Mouse (Mus musculus) heart, embryonic 14.5 days (tissue): ENCODE results near the gene Acnat1. TPM values are rescaled to one million over a fixed set of nuclear protein-coding genes. Genes with fewer than 3 reads are reported as not detected.
A peak's percentile ranks its signal among the peaks of the same experiment; 100 is the strongest.

Experiments
- ATAC-seq: fragments of 200-750 bp; cut with Nextera tagmentation; 2 replicates; pipeline ENCODE4 v1.8.0; 2017; ENCODE audit warnings: low read depth, moderate TSS enrichment; ENCODE audit not compliant: insufficient number of reproducible peaks, insufficient read depth, low FRiP score
- H3K27ac ChIP-seq, 2 experiments: fragments of 200-500 bp in 1 of 2; fragments of 300-500 bp in 1 of 2; sonication (generic) in 1 of 2; replicated peaks in 1 of 2; 2 replicates each; pipeline ENCODE4 v1.5.1; 2012 to 2014; ENCODE audit warnings: low read depth in 2 of 2, low read length in 2 of 2, control low read depth in 1 of 2, mild to moderate bottlenecking in 1 of 2, mixed read lengths in 1 of 2; ENCODE audit not compliant: control insufficient read depth in 1 of 2, insufficient read depth in 1 of 2
- H3K27me3 ChIP-seq: fragments of 300-500 bp; sonication (generic); 2 replicates; pipeline ENCODE4 v1.6.1; 2014; ENCODE audit warnings: mild to moderate bottlenecking, low read length, control low read depth; ENCODE audit not compliant: control insufficient read depth, insufficient read depth
- H3K36me3 ChIP-seq: fragments of 300-500 bp; sonication (generic); 2 replicates; pipeline ENCODE4 v1.6.1; 2014; ENCODE audit warnings: mild to moderate bottlenecking, control low read depth, low read length, mixed read lengths; ENCODE audit not compliant: control insufficient read depth, insufficient read depth
- H3K4me1 ChIP-seq, 2 experiments: fragments of 200-500 bp in 1 of 2; fragments of 300-500 bp in 1 of 2; sonication (generic) in 1 of 2; 2 replicates each; pipeline ENCODE4 v1.6.1; 2012 to 2014; ENCODE audit warnings: low read length in 2 of 2, control low read depth in 1 of 2, mixed read lengths in 1 of 2; ENCODE audit not compliant: control insufficient read depth in 2 of 2, insufficient read depth in 2 of 2
- H3K4me2 ChIP-seq: fragments of 300-500 bp; sonication (generic); 2 replicates; pipeline ENCODE4 v1.6.1; 2014; ENCODE audit warnings: mild to moderate bottlenecking, low read length
- H3K4me3 ChIP-seq, 2 experiments: fragments of 200-500 bp in 1 of 2; fragments of 300-500 bp in 1 of 2; sonication (generic) in 1 of 2; 2 replicates each; pipeline ENCODE4 v1.5.1; 2012 to 2014; ENCODE audit warnings: low read length in 2 of 2, mild to moderate bottlenecking in 2 of 2, control low read depth in 1 of 2, low read depth in 1 of 2, moderate library complexity in 1 of 2; ENCODE audit not compliant: control insufficient read depth in 1 of 2, insufficient read depth in 1 of 2
- H3K9ac ChIP-seq: fragments of 300-500 bp; sonication (generic); 2 replicates; pipeline ENCODE4 v1.6.1; 2014; ENCODE audit warnings: mild to moderate bottlenecking, low read length
- H3K9me3 ChIP-seq: fragments of 300-500 bp; sonication (generic); 2 replicates; pipeline ENCODE4 v1.6.1; 2016; ENCODE audit warnings: low read length, control low read depth; ENCODE audit not compliant: control insufficient read depth
- WGBS: fragments of 180-500 bp; shearing (Covaris S2); extraction: QIAGEN DNeasy Blood & Tissue Kit; methylation state at CpG from one replicate; pipeline ENCODE4 v1.1.7; 2014; 5-methylcytosine and 5-hydroxymethylcytosine counted together
- polyA plus RNA-seq: library from polyadenylated mRNA; unstranded; fragments of >200 nt; fragmentation: Nextera tagmentation; extraction: Ambion mirVana; gene quantifications from 2 replicates; pipeline ENCODE4 v1.2.1, GENCODE M21; 2014

Acnat1 gene
- not detected in 2 replicates for polyA plus RNA-seq

DNA sequence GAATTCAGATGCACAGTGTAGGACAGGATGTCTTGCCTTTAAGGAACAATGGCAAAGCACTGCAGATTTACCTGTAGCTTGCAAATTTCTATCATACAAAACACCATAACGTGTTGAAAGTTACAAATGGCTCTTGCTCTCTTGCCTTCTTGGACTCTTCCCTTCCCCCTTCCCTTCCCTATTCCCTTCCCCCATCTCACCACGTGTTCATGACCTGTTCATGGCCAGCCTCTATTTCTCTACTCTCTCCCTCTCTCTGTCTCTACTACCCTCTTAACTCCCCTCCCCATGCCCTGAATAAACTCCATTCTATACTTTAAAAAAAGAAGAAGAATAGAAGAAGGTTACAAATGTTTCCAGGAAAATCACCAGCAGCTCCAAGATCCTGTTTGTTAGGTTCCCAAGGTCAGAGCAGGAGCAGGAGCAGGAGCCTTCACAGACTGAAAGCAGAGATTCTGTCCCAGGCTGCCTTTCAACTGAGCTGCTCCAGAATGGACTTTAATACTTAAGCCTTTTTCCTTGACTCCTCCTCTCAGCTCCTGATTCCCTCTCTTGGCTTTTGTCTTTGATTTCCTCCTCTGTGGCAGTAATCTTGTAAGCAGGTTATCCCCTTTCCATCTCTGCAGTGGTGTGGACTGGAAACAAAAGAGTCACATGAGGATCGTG is at the start of gene Acnat1:
TSS of gene Acnat1 (minus strand) at position 478 of the 666 bp plus-strand sequence.
- Histone ChIP-seq H3K4me1 (no peaks in the 10 kb centered on the region), H3K27me3 (no peaks in the 10 kb centered on the region), H3K9me3 (no peaks in the 10 kb centered on the region), H3K4me3 (no peak within 1 kb of the TSS), H3K4me2 (no peak within 1 kb of the TSS), H3K9ac (no peak within 1 kb of the TSS), H3K36me3 (no peaks in the 10 kb centered on the region), H3K27ac (no peak within 1 kb of the TSS)
- ATAC-seq: no peak
- WGBS: 41% methylated on average over 3 of the region's 3 CpGs

- Histone ChIP-seq H3K36me3 (peaks cover 27% of the 10 kb centered on the region), H3K4me3 (no peak overlapping the region), H3K27ac (no peak overlapping the region), H3K4me1 (peaks cover 2 to 13% of the 10 kb centered on the region in 2 experiments), H3K9ac (no peak overlapping the region), H3K4me2 (peak overlapping the region; percentile 73), H3K9me3 (no peaks in the 10 kb centered on the region), H3K27me3 (no peaks in the 10 kb centered on the region)
- WGBS: 60% methylated on average over 9 of the region's 9 CpGs
- ATAC-seq: no peak
These were observed 48.9 kb upstream of the Acnat1 start for GRCm38 (mm10) chr4:49522576-49522975.

- peak overlapping the region; percentile 73 for H3K4me2 ChIP-seq
- H3K27ac ChIP-seq: peak overlapping the region in 1 of 2 experiments; percentile 15; a peak in 3 of 4 replicates
- ATAC-seq: no peak; the same call in none of the 2 replicates
- under 1% methylated on average over 17 of the region's 17 CpGs for WGBS
- H3K27me3 ChIP-seq: no peaks in the 10 kb centered on the region
- H3K4me3 ChIP-seq: peak overlapping the region; percentile 59 to 86
- H3K36me3 ChIP-seq: peaks cover 24% of the 10 kb centered on the region
- H3K4me1 ChIP-seq: peaks cover 2 to 13% of the 10 kb centered on the region in 2 experiments
- H3K9ac ChIP-seq: peak overlapping the region; percentile 73
- no peaks in the 10 kb centered on the region for H3K9me3 ChIP-seq
These were observed 47.6 kb upstream of the Acnat1 start for GRCm38 (mm10) chr4:49521346-49521745.

GRCm38 (mm10) chr4:49520572-49521340 is 47.0 kb upstream of the Acnat1 start, which contains the start of the genes Mrpl50 and Zfp189:
TSS of gene Mrpl50 (minus strand) at chr4:49521093.
TSS of gene Zfp189 (plus strand) at chr4:49521176.
- peaks cover 2 to 13% of the 10 kb centered on the region in 2 experiments for H3K4me1 ChIP-seq
- peak within 1 kb of the TSS; percentile 73 for H3K4me2 ChIP-seq
- under 1% methylated on average over 41 of the region's 41 CpGs for WGBS
- no peaks in the 10 kb centered on the region for H3K27me3 ChIP-seq
- no peaks in the 10 kb centered on the region for H3K9me3 ChIP-seq
- peak within 1 kb of the TSS; percentile 59 to 97 for H3K4me3 ChIP-seq
- ATAC-seq: peak; percentile 98
- peak within 1 kb of the TSS; percentile 74 to 80 for H3K27ac ChIP-seq
- peaks cover 21% of the 10 kb centered on the region; the same call in 1 of the 2 replicates for H3K36me3 ChIP-seq
- H3K9ac ChIP-seq: peak within 1 kb of the TSS; percentile 87

DNA sequence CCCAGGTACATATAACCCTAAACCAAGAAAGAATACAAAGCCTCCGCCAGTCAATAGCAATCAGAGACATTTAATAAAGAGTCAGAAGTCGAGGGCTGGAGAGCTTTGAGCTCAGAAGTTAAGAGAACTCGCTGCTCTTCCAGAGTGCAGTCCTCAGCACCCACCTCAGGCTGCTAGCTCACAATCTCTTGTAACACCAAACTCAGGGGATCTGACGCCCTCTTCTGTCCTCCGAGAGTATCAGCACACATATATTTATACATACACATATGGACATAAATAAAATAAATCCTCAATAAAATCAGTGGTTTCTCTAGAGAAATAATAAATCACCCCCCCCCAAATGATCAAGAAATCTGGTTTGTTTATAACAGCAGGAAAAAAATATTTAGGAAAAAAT is 45.8 kb upstream of the Acnat1 start:
- ATAC-seq: no peak

DNA sequence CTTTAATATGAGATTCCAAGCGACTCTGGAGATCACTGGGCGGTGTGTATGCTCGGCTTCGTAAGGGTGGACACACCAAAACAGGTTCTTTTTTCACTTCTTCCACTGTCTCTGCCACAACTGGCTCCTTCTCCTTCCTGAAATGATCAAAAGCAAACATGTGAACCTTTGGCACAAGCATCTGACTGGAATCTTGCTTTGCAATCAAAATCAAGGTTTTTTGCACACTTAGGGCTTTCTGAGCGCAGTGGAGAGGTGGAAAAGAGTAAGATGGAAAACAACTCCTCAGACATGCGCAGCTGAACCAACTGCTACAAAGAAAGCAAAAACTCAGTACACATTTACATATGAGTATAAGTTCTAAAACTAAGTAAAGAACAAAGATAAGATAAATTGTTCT is 40.7 kb upstream of the Acnat1 start:
- no peak overlapping the region for H3K4me3 ChIP-seq
- peaks cover 32% of the 10 kb centered on the region for H3K36me3 ChIP-seq
- 96% methylated on average over 6 of the region's 6 CpGs for WGBS
- peaks cover 0 to 2% of the 10 kb centered on the region in 2 experiments; a peak in 1 of 4 replicates for H3K4me1 ChIP-seq
- no peaks in the 10 kb centered on the region for H3K9me3 ChIP-seq
- H3K27ac ChIP-seq: no peak overlapping the region
- H3K27me3 ChIP-seq: no peaks in the 10 kb centered on the region
- H3K4me2 ChIP-seq: no peak overlapping the region
- ATAC-seq: no peak
- no peak overlapping the region for H3K9ac ChIP-seq

More for the DNA sequence above, 45.8 kb upstream of the Acnat1 start:
- Histone ChIP-seq H3K27ac (no peak overlapping the region), H3K4me1 (peaks cover 2 to 13% of the 10 kb centered on the region in 2 experiments), H3K4me2 (peak overlapping the region; percentile 67; the same call in 1 of the 2 replicates), H3K27me3 (no peaks in the 10 kb centered on the region), H3K4me3 (no peak overlapping the region; a peak in 1 of 4 replicates), H3K9me3 (no peaks in the 10 kb centered on the region), H3K9ac (no peak overlapping the region), H3K36me3 (peaks cover 19% of the 10 kb centered on the region)
- 78% methylated on average over 5 of the region's 5 CpGs for WGBS

DNA sequence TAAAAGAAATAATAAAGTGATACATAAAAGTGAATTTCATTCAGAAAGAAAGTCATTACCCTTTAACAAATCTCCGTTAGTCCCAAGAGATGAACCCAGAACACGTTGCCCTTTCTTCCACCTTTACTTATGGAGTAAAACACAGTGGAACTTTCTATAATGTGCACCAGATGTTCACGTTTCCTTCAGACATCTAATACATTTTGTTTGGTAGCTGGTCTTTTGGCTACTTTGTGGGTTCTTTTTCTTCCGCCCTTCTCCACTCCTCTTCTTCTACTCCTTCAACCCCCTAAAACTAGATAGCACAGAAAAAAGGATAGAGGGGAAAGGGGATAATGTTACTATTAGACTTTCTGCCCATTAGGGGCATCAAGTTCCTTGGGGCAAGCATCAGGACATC is 38.9 kb upstream of the Acnat1 start:
- no peaks in the 10 kb centered on the region for H3K9me3 ChIP-seq
- no peak overlapping the region for H3K27ac ChIP-seq
- no peak for ATAC-seq
- WGBS: 94% methylated on average over 4 of the region's 4 CpGs
- no peak overlapping the region for H3K4me3 ChIP-seq
- no peaks in the 10 kb centered on the region for H3K27me3 ChIP-seq
- H3K4me2 ChIP-seq: no peak overlapping the region
- peaks cover 32% of the 10 kb centered on the region for H3K36me3 ChIP-seq
- no peak overlapping the region for H3K9ac ChIP-seq
- no peaks in the 10 kb centered on the region for H3K4me1 ChIP-seq
